ENCODE assay signal across 8 mouse cellular contexts in genomic region chr7:140138021-140138310, GRCm38 (mm10). TPM values are rescaled to one million over a fixed set of nuclear protein-coding genes. Genes with fewer than 3 reads are reported as not detected.
DNase-seq lines count a peak whose midpoint lies in the region; ATAC-seq and TF ChIP-seq lines count a peak whose summit lies in the region.

No protein-coding gene starts in this region.

- intact Hi-C loops in left cerebral cortex, postnatal 4 days (cut with DNase I): no loop called here

- peak overlapping the region; percentile 95 for H3K27ac ChIP-seq in heart, embryonic 10.5 days
- 0 out of 2 replicates have a peak overlapping the region, but pooled peaks have one; percentile 63 for H3K27ac ChIP-seq in forebrain, embryonic 12.5 days
- H3K27ac ChIP-seq in liver, embryonic 13.5 days: peak overlapping the region; percentile 78

- H3K9ac ChIP-seq in forebrain, embryonic 12.5 days: peak overlapping the region; percentile 84
- H3K9ac ChIP-seq in liver, embryonic 13.5 days: peak overlapping the region; percentile 88

- no peaks in the 10 kb centered on the region for H3K9me3 ChIP-seq in heart, embryonic 10.5 days
- H3K9me3 ChIP-seq in forebrain, embryonic 12.5 days: no peaks in the 10 kb centered on the region
- no peaks in the 10 kb centered on the region for H3K9me3 ChIP-seq in liver, embryonic 13.5 days (replicated peaks)

- no peaks in the 10 kb centered on the region for H3K79me2 ChIP-seq in C2C12 (ENCODE audit: control insufficient read depth, insufficient read depth)

- H3ac ChIP-seq in C2C12 (ENCODE audit: control insufficient read depth, insufficient read length, low read depth): peak overlapping the region; percentile 95

- H3K36me3 ChIP-seq in heart, embryonic 10.5 days: peaks cover 3% of the 10 kb centered on the region; the same call in 1 of the 2 replicates
- no peaks in the 10 kb centered on the region for H3K36me3 ChIP-seq in C2C12 (ENCODE audit: control insufficient read depth, insufficient read depth)
- H3K36me3 ChIP-seq in forebrain, embryonic 12.5 days (replicated peaks): no peaks in the 10 kb centered on the region
- no peaks in the 10 kb centered on the region for H3K36me3 ChIP-seq in liver, embryonic 13.5 days

- H3K27me3 ChIP-seq in heart, embryonic 10.5 days (ENCODE audit: insufficient read depth, poor library complexity, severe bottlenecking): no peaks in the 10 kb centered on the region
- no peaks in the 10 kb centered on the region for H3K27me3 ChIP-seq in C2C12 (ENCODE audit: control insufficient read depth, insufficient read depth, insufficient read length)
- H3K27me3 ChIP-seq in forebrain, embryonic 12.5 days: no peaks in the 10 kb centered on the region
- H3K27me3 ChIP-seq in liver, embryonic 13.5 days: no peaks in the 10 kb centered on the region

- DNase-seq in heart, embryonic 10.5 days (ENCODE audit: low spot score): no peak
- DNase-seq in heart, adult 11 months: no peak
- DNase-seq in liver, embryonic 13.5 days: no peak
- DNase-seq in urinary bladder, postnatal 36 days (ENCODE audit: low spot score in 2 of 2): no peak
- no peak for DNase-seq in adrenal gland, adult 18-20 months (ENCODE audit: low spot score in 2 of 2)
- DNase-seq in left cerebral cortex, postnatal 4 days: no peak

- H3K4me1 ChIP-seq in heart, embryonic 10.5 days: peaks cover 7% of the 10 kb centered on the region; the same call in 1 of the 2 replicates
- peaks cover 7% of the 10 kb centered on the region for H3K4me1 ChIP-seq in forebrain, embryonic 12.5 days
- H3K4me1 ChIP-seq in liver, embryonic 13.5 days (replicated peaks): peaks cover 9% of the 10 kb centered on the region

- TF ChIP-seq CTCF in C2C12 (IDR thresholded peaks at IDR 0.05; ENCODE audit: control insufficient read depth, insufficient read depth, insufficient read length): no peak

- H3K4me2 ChIP-seq in forebrain, embryonic 12.5 days: peak overlapping the region; percentile 89
- H3K4me2 ChIP-seq in liver, embryonic 13.5 days: peak overlapping the region; percentile 86

- ATAC-seq in forebrain, embryonic 12.5 days (ENCODE audit: low FRiP score): no peak
- no peak for ATAC-seq in liver, embryonic 13.5 days (ENCODE audit: low read depth)

- peak overlapping the region; percentile 85 for H3K4me3 ChIP-seq in heart, embryonic 10.5 days
- H3K4me3 ChIP-seq in C2C12 (ENCODE audit: insufficient read depth, poor library complexity, severe bottlenecking): peak overlapping the region; percentile 52
- H3K4me3 ChIP-seq in forebrain, embryonic 12.5 days (replicated peaks): peak overlapping the region; percentile 68
- peak overlapping the region; percentile 85 for H3K4me3 ChIP-seq in liver, embryonic 13.5 days (replicated peaks)

- H3K79me3 ChIP-seq in C2C12 (ENCODE audit: low read depth): no peaks in the 10 kb centered on the region

- WGBS in heart, embryonic 10.5 days: 1% methylated on average over 8 of the region's 8 CpGs
- WGBS in forebrain, embryonic 12.5 days: 2% methylated on average over 8 of the region's 8 CpGs
- WGBS in liver, embryonic 13.5 days (ENCODE audit: insufficient replicate concordance): 2% methylated on average over 8 of the region's 8 CpGs

TF ChIP-seq in C2C12, 6 proteins besides CTCF, POLR2A, EP300 and RAD21:
- TF ChIP-seq USF1 (IDR thresholded peaks at IDR 0.05; ENCODE audit: low read depth) (no peak), MYOD1 (IDR thresholded peaks at IDR 0.05; ENCODE audit: control insufficient read depth, insufficient read length, low read depth) (no peak), MAX (IDR thresholded peaks at IDR 0.05) (no peak), FOSL1 (IDR thresholded peaks at IDR 0.05; ENCODE audit: insufficient read depth, low read length, poor library complexity, severe bottlenecking) (no peak)

RNA-seq across cellular contexts. Expression of gene Mtg1, which starts 0.6 kb away (rescaled TPM):
- polyA plus RNA-seq in heart, embryonic 10.5 days (2016; fragmentation: Nextera tagmentation; extraction: Ambion mirVana): 29.3 and 35.7 TPM in 2 replicates
- 16.9 TPM for polyA plus RNA-seq in C2C12 (2012; fragmentation: generic; extraction: Trizol)
- polyA plus RNA-seq in forebrain, embryonic 12.5 days (2016; fragmentation: Nextera tagmentation; extraction: Ambion mirVana): 28.2 and 28.9 TPM in 2 replicates
- 20.3 and 21.1 TPM in 2 replicates for polyA plus RNA-seq in liver, embryonic 13.5 days (2015; fragmentation: Nextera tagmentation; extraction: Ambion mirVana)
- total RNA-seq in adrenal gland, adult 18-20 months (2021): 10 to 100 TPM; 28.6 to 31.4 TPM
- 10 to 100 TPM; 24.7 to 27.3 TPM for total RNA-seq in left cerebral cortex, postnatal 4 days (2021)

RNA-seq across cellular contexts. Expression of gene Sprn, which starts 16.7 kb away (rescaled TPM):
- polyA plus RNA-seq in heart, embryonic 10.5 days (2016; fragmentation: Nextera tagmentation; extraction: Ambion mirVana): 0.10 TPM in 1 of 2 replicates, not detected in the other
- polyA plus RNA-seq in C2C12 (2012; fragmentation: generic; extraction: Trizol): not detected
- 1.8 and 1.9 TPM in 2 replicates for polyA plus RNA-seq in forebrain, embryonic 12.5 days (2016; fragmentation: Nextera tagmentation; extraction: Ambion mirVana)
- 0.02 TPM in 1 of 2 replicates, not detected in the other for polyA plus RNA-seq in liver, embryonic 13.5 days (2015; fragmentation: Nextera tagmentation; extraction: Ambion mirVana)
- under 1 TPM; 0.58 to 0.80 TPM for total RNA-seq in adrenal gland, adult 18-20 months (2021)
- 10 to 100 TPM; 77.0 to 80.8 TPM for total RNA-seq in left cerebral cortex, postnatal 4 days (2021)

RNA-seq across cellular contexts. Expression of gene Echs1, which starts 21.7 kb away (rescaled TPM):
- polyA plus RNA-seq in heart, embryonic 10.5 days (2016; fragmentation: Nextera tagmentation; extraction: Ambion mirVana): 171 and 175 TPM in 2 replicates
- 149 TPM for polyA plus RNA-seq in C2C12 (2012; fragmentation: generic; extraction: Trizol)
- 136 and 137 TPM in 2 replicates for polyA plus RNA-seq in forebrain, embryonic 12.5 days (2016; fragmentation: Nextera tagmentation; extraction: Ambion mirVana)
- polyA plus RNA-seq in liver, embryonic 13.5 days (2015; fragmentation: Nextera tagmentation; extraction: Ambion mirVana): 80.0 and 93.8 TPM in 2 replicates
- total RNA-seq in adrenal gland, adult 18-20 months (2021): 100 to 1,000 TPM; 472 to 511 TPM
- 10 to 100 TPM; 55.1 to 59.6 TPM for total RNA-seq in left cerebral cortex, postnatal 4 days (2021)

RNA-seq across cellular contexts. Expression of gene Paox, which starts 22.4 kb away (rescaled TPM):
- polyA plus RNA-seq in heart, embryonic 10.5 days (2016; fragmentation: Nextera tagmentation; extraction: Ambion mirVana): 20.1 and 20.2 TPM in 2 replicates
- polyA plus RNA-seq in C2C12 (2012; fragmentation: generic; extraction: Trizol): 10.1 TPM
- polyA plus RNA-seq in forebrain, embryonic 12.5 days (2016; fragmentation: Nextera tagmentation; extraction: Ambion mirVana): 9.3 and 11.1 TPM in 2 replicates
- 10.5 and 10.9 TPM in 2 replicates for polyA plus RNA-seq in liver, embryonic 13.5 days (2015; fragmentation: Nextera tagmentation; extraction: Ambion mirVana)
- total RNA-seq in adrenal gland, adult 18-20 months (2021): 10 to 100 TPM; 15.1 to 16.8 TPM
- 1 to 10 TPM; 6.1 to 6.8 TPM for total RNA-seq in left cerebral cortex, postnatal 4 days (2021)

RNA-seq across cellular contexts. Expression of gene Olfr522, which starts 26.6 kb away (rescaled TPM):
- not detected in 2 replicates for polyA plus RNA-seq in heart, embryonic 10.5 days (2016; fragmentation: Nextera tagmentation; extraction: Ambion mirVana)
- not detected for polyA plus RNA-seq in C2C12 (2012; fragmentation: generic; extraction: Trizol)
- not detected in 2 replicates for polyA plus RNA-seq in forebrain, embryonic 12.5 days (2016; fragmentation: Nextera tagmentation; extraction: Ambion mirVana)
- polyA plus RNA-seq in liver, embryonic 13.5 days (2015; fragmentation: Nextera tagmentation; extraction: Ambion mirVana): not detected in 2 replicates
- not detected for total RNA-seq in adrenal gland, adult 18-20 months (2021)
- not detected for total RNA-seq in left cerebral cortex, postnatal 4 days (2021)
